Mouse (Mus musculus) gastrocnemius, adult 8-10 months (tissue): ENCODE data around the gene Morn5. TPM values are rescaled to one million over a fixed set of nuclear protein-coding genes. Genes with fewer than 3 reads are reported as not detected.

Experiments
- DNase-seq, 2 experiments: peaks; one replicate each; pipeline ENCODE4 v3.0.0; 2022; ENCODE audit warnings: low spot score in 2 of 2
- total RNA-seq, 4 experiments: library from RNA; stranded (reverse); gene quantifications; 2 replicates each; pipeline ENCODE4 v1.2.4; 2022

The Morn5 gene
- total RNA-seq, 4 experiments from 2014 or later, result not detected

DNA sequence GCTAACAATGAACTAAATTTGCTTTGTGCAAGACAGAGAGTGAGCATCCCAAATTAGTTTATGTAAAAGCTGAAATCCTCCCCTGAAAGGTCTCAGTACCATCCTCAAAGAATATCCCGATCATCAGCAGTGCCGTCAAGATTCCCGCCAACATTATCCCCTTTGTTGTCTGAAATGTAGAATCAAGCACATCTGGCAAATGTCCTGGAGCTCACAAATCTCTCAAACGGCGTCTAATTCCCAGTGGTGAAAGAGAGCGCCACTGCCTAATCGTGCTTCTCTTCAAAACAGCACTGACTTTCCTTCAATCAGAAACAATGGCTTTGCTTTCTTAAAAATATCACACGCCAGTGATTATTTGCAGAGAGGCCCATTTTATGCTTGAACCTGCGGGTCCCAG, 17.9 kb downstream of the Morn5 start:
- DNase-seq, result no peak

DNA sequence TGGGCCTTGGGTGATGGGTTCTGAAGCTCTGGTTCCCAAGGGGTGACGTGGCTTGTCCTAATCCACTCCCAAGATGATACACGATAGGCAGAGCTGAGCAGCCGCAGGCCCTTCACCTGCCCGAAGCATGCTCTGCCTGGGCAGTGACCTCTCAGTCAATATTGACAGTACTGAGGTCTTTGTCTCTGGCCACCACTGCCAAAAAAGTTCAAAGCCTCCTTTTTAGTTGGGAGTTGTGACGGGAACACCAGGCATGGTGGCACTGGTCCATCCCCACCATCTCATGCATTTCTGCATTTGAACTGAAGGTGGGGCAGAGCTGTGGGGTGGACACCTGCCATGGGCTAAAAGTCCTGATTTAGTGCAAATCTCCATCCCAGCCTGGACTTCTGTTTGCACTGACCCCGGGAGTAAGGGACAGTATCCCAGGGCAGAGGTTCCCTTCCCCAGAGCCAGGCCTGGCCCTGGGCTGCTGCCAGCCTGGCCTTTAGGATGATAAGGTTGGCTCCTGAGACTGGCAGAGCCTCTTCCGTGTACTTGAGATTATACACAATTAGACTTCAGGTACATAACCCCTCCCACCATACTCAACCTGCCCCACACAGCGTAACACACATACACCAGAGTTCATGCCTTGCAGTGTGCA, 22.5 kb downstream of the Morn5 start:
- DNase-seq, result no peak

DNA sequence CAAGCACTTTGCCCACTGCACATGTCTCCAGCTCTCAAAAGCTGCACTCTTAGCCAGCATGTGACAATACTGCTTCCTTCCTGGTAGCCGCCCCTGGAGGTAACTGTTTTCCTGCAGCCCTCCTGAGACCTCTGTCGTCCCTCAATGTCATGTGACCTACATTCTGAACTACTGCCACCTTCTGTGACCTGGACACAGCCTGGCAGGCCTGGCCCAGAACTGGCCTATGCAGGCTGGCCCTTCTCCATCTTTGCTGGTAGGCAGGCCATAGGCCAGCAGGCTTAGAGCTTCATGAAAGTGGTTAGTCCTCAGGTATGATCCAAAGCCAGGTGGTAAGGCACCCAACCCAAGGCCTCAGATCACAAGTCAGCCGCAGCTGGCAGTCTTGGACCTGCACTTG, 24.5 kb downstream of the Morn5 start:
- DNase-seq, result no peak

DNA sequence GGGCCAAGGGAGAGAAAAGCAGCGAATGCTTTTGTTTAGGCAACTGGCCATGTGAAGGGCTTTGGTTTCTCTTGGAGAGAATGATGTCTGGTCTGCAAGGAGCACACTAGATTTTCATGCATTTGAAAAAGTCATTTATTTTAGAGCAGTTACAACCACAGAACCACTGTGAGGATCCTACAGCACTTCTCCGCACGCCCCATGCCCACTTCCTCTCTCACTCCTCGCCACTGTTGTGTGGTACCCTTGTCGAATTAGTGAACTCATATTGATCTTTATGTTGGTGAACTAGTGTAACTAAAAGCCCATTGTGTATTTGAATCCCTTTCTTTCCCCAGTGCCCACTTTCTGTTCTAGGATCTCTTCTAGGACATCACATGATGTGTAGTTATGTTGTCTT, 26.0 kb downstream of the Morn5 start:
- DNase-seq, result no peak

DNA sequence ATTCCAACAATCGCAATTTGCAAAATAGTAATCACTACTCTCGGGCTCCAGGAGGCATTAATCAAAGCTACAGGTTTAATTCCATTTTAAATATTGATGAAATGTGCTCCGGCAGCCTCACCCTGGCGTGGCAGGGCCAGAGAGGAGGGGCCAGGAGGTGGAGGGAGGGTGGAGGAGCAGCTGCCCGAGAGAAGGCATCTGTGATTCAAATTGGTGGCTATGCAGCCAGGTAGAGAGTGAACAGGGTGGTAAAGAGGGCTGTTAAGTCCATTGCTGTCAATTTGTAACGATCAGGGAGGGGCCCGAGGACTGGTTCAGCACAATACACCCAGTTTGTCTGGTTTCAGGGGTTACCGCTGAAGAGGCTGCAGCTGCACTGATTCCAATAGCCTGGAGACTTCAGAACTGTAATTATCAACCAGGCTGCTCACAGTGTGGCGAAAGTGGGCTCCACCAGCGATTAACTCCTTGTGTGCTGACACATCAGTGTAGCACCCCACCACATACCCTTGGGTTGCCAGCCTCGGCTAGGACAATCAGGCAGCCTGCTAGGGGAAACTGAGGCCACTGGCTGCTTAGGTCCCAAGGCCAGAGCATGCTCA, 28.0 kb downstream of the Morn5 start:
- DNase-seq, result no peak

DNA sequence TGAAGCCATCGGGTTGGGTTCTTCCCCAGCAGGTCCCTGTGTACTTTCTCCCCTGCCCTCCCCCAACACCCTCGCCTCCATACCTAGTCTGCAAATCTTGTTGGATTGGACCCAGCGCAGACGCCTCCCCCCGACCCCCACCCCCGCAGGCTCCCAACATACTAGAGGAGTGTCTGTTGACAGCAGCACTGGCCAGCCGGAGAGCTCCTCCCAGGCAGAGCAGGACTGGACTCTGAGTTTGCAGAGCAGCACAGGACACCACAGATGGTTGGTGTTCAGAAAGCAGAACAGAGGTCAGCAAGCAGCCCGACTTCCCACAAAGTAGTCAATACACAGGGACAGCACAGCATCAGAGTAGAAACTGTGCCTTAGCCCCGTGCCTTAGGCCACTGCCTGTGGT, 32.2 kb downstream of the Morn5 start:
- DNase-seq, result no peak

DNA sequence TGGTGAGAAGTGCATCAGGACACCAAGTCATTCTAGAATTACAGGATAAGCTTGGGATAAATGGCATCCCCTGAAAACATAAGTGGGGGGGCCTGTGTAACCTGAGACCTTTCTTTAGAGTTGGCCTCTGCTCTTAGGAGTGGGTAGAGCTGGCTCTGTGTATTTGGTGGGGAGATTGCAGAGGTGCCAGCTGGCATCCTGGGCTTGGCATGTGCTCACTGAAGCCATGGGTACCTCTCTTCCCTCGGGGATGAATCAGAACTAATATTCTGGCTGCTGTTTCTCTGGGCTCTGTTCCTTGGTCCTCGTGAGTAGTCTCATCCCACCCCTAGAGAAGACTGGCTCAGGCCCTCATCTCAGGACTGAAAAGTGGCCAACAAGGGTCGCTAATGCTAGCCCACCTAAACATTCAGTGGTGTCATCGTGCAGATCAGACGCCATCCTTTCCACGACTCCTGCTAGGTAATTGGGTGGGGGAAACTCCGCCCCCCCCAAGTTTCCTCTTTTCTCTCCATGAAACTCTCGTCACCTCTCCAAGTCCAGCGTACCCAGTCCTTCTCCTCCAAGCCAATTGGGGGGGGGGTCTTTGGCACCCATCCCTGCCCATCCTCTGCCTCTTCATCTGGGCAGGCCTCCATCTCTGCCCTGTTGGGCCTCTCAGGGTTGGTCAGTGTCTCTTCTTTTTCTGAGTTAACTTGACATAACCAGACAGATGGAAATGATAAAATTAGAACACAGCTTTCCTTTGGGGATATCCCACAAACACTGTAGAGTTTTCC, 33.7 kb downstream of the Morn5 start:
- no peak for DNase-seq

DNA sequence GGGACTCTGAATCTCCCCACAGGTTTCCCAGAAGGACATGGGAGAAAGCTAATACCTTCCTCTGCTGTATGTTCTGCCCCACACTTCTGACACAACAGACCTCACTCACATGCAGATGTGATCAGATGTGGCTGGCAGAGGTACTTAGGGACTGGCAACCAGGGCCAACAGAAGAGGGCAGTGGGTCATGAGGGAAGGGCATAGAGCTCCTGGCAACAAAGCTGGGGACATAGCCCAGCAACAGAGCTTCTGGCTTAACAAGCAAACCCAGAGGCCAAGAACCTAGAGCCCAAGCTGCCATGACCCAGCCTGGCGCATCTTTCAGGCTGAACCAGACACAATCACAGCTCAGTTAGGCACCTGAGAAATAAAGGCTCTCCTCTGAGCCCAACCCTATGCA, 35.8 kb downstream of the Morn5 start:
- no peak for DNase-seq

DNA sequence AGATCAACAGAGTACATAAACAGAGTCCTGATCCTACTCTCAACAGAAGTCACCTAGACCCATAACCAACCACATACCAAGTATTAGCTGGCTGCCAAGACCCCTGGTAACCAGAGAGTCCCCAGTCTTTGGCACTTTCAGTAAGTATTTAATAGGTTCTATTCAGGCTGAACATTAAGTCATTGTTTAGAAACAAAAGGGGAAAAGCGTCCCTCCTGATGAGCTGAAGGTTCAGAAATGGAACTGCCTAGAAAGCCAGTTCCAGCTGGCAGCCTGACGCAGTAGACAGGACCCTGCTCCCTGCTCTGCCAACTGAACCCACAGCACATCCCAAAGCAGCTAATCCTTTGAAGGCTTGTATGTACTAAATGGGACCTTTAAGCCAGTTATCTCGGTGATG, 39.9 kb downstream of the Morn5 start:
- no peak for DNase-seq

DNA sequence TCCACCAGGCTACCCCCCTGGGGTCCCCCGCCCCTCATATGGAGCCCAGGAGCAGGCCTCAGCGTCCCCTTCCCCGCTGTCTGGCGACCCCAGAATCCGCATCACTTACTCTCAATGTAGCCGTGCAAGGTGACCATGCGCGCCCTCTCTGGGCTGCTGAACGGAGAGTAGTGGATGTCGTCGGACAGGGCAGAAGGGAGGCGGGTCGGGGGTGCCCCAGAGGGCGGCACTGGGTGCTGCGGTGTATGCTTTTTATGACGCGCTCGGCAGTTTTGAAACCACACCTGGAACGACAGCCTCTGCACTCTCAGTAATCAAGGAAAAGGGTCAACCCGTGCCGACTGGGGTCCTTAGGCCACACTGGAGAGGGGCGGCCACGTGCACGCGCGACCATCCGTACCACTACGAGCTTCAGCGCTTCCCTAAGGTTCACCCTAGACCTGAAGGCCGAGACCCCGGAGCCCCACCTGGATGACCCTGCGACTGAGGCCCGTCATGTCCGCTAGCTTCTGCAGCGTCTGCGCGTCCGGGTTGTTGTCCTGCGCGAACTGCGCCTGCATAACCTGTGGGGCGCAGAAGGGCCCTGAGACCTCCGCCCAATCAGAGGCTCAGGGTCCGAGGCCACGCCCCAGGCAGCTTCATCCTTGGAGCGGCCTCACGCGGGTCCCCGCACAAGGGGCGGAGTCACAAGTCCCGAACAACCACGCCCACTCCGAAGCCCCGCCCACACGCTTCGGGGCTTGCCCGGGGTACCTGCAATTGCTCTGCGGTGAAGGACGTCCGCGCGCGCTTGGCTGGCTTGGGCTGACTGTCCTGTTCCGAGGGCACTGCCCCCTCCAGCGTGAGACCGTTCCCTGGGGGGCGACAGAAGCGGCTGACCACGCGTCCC, 41.8 kb downstream of the Morn5 start:
- DNase-seq, result peak in 1 of 2 experiments; percentile 22

DNA sequence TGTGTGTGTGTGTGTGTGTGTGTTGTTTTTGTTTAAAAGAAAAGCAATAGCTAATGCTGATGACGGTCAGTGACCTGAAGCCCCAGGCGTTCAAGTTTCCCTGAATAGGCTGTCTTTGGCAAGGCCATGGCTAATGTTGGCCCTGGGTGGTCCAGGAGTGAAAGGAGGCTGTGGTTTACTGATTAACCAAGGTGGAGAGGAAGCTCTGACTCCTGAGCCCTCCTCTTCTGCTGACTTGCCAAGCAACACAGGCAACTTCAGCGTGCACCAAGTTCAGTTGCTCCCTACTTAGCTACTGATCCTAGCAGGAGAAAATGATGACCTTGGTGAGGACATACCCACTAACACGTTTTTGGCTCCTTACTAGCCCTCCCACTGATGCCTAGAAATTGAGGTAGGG, 43.5 kb downstream of the Morn5 start:
- DNase-seq, result no peak

DNA sequence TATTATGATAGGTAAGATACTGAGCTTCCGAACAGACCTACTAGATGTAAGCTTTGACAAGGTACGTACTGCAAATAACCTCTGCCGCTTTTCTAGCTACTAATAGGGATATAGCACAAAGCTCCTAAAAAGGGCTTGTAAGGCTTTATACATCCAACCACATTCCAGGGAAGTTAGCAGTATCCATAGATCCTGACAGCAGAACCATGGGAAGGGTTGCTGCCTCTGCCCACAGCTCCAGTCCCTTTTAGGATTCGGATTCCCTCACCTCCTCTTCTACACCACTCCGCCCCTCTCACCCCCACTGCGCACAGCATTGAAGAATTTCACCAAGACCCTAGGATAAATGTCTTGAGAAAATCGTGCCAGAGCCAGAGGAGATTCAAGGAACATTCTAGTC, 44.0 kb downstream of the Morn5 start:
- DNase-seq, result no peak

DNA sequence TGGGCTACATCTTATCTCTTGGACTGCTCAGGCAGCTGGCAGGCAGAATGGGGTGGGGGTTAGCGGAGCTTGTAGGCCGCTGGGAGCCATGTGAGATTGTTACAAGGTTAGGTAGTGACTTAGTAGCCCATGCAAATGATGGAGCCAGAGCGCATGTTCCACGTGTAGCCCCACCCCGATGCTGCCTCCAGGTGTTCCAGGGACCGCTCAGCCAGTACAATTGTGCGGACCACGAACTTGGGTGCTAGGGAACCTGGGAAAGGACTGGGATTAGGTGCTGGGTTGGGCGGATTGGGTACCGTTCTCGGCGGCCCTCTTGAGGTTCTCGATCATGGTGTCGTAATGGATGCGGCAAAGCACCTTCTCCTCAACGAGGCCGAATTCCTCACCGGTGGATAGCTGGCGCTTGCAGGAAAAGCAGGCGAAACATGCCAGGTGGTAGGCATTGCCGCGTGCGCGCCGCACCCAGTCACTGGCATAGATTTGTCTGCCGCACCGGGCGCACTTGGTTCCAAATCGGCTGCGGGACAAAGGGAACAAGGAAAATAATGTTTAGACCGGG, 44.7 kb downstream of the Morn5 start:
- no peak for DNase-seq

DNA sequence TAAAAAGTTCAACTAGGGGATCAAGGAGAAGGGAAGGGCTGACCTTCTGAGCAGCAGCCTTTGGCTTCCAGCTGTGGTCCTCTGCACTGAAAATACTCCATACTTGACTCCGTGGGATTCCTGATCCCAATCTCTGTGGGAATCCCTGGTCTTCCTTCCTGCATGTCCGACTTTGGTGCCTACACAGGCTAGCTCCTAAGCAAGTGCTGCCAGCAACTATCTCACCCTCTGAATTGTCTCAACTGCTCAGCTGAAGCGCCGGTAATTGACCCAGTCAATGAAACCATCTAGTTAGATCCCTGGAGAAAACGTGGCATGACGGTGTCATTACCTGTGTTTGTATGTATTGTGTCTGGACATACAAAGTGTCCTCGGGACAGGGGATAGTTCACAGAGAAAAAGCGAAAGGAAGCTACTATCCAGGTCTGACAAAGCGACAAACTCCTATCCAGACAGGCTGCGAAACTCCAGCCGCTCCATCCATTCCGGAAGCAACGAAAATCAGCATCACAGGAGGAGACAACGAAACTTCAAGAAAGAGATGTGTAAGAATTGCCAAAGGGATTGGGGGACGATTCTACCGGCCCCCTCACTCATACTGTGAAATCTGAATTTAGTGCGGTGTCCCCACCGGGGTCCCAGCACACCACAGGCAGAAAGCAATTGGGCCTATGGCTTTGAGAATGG, 48.0 kb downstream of the Morn5 start:
- no peak for DNase-seq

DNA sequence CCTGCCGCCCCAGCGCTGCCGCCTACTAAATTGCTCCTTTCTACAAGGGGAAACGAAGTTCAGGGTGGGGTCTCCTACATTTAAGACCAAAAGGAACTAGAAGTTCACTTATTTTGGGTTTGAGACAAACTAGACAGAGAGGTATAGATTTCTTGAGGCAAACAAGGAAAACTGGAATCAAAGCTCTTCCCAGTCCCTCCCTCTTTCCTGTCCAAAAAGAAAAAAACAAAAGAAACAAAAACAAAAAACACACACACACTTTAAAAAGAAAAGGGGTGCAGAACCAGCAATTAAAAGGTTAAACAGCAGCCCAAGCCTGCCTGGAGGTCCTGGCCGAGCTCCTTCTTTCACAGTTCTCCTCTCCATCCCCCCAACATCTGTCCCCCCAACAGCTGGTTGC, 48.8 kb downstream of the Morn5 start:
- no peak for DNase-seq

DNA sequence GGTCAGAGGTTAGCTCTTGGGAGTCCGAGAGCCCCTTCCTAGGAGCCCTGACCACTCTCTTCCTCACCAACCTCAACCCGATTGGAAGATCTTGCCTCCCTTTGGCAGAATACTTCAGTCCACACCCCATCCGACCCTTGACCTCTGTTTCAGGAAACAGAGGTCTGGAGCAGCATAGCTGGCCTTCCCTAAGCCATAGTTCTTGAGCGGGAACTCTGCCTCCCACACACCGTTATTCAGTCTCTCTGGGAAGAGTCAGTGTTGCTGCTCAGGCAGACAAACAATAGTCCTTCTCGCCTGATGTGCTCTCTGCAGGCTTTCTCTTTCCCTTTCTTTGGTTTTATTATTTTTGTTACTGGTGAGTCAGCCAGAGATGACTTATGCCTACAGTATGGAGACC, 50.5 kb downstream of the Morn5 start:
- DNase-seq, result no peak

DNA sequence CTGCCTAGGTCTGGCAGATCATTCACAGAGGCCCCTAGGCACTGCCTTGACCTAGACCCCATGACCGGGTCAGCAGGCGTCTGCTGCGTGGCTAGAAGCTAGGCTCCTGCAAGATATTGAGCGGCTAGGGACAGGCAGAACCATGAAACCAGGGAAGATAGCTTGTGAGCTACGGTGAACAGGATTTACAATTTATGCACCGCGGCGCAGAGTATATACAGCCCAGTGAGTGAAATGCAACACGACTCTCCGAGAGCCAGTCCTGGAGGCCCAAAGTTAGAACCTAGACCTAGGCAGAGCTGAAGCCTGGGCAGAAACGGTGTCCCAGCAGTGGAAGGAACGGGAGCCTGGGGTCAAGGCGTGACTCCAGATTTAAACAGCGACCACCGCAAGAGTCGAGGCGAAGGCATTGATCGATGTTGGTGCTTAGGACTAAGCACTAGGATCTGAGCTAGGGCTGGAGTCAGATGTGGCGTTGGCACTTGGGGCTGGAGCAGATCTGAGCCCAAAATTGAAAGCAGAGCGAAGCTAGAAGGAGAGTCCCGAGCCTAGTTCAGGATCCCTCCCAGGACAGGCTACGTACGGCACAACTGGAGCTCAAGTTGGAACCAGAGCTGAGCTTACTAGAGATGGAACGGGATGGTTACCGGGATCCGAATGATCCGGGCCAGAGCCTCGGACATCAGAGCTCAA, 52.8 kb downstream of the Morn5 start:
- no peak for DNase-seq

DNA sequence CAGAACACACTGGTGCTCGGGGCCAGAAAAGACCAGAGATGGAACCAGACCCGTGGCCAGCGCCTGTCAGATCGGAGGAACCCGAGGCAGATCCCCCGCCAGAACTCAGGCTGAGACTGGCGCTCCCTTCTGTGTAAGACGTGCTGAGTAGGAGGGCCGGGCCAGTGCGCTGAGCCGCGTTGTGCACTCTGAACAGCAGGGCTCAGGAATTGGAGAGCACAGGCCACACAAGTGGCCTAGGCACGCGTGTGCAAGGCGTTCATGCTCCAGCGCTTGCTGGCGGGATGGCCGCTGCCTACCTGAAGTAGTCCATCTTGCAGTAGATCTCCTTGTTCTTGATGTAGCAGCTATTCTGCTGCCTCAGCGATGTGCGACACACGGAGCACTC, 53.3 kb downstream of the Morn5 start:
- DNase-seq, result no peak

DNA sequence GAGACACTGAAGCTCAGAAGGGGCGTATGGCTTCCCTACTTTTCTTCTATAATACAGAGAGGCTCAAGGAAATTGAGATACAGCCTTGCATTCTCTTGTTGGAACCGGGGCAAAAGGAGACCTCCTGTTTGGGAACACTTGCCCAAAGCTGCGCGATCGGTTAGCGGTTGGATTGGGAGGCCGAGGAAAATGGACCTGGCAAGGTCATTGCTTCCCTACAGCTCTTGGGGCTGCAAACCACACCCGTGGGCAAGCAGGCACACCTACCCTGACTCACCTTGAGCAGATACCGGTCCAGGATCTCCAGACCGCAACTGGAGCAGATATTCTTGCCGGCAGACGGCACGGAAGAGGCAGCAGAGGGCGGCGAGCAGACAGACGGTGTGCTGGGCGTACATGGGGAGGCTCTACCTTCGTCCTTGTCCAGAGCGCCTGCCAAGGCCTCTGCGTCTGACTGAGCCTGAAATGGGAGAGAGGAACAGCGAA, 53.9 kb downstream of the Morn5 start:
- no peak for DNase-seq
